Mouse (Mus musculus) lung, adult 2 months (tissue): ENCODE measurements around the gene Fhad1.

Experiments used
- CTCF ChIP-seq: fragments of 200-500 bp; IDR thresholded peaks from 2 replicates; pipeline ENCODE4 v1.5.1; 2011; ENCODE audit warnings: mild to moderate bottlenecking, low read length, control low read depth; ENCODE audit not compliant: insufficient read depth
- POLR2A ChIP-seq: fragments of 200-500 bp; IDR thresholded peaks from 2 replicates; pipeline ENCODE4 v1.6.1; 2011; ENCODE audit warnings: low read depth, mild to moderate bottlenecking, control low read depth, low read length, borderline replicate concordance; ENCODE audit errors: extremely low read depth

GRCm38 (mm10) chr4:142039662-142040353 is 24.9 kb upstream of the Fhad1 start:
- no peak for TF ChIP-seq POLR2A
- no peak for TF ChIP-seq CTCF
